Mouse (Mus musculus): ENCODE results near the gene Itpkb.

- TF ChIP-seq POLR2A (IDR thresholded peaks at IDR 0.05; ENCODE audit: borderline replicate concordance, low read depth, low read length) (no peak), CTCF (IDR thresholded peaks at IDR 0.05; ENCODE audit: low read depth, low read length) (no peak)
Observed at GRCm38 (mm10) chr1:180393017-180393797, 62.9 kb downstream of the Itpkb start.
